25 mouse cellular contexts compared by ENCODE assay signal in genomic region chr1:133054326-133054725, GRCm38 (mm10). TPM values are rescaled to one million over a fixed set of nuclear protein-coding genes. Genes with fewer than 3 reads are reported as not detected.
DNase-seq lines count a peak whose midpoint lies in the region; ATAC-seq lines count a peak whose summit lies in the region.
"Had no signal": no experiment of that assay in that cellular context is flagged by ENCODE, and none has a peak within 500 bp of the region (broad histone marks: within the 10 kb centered on the region; RNA-seq: fewer than 3 reads in every experiment).

No protein-coding gene starts in this region.

- H3K4me2 ChIP-seq in kidney, embryonic 16.5 days (replicated peaks; ENCODE audit: low read depth, low read length): no peak overlapping the region
- H3K4me2 ChIP-seq in midbrain, embryonic 16.5 days (ENCODE audit: low read length): no peak overlapping the region
- H3K4me2 ChIP-seq: embryonic facial prominence, embryonic 12.5 days; hindbrain, embryonic 13.5 days; limb, embryonic 13.5 days; liver, embryonic 11.5 days; lung, embryonic 15.5 days; neural tube, embryonic 13.5 days; stomach, embryonic 15.5 days had no signal

- H3K4me3 ChIP-seq in kidney, embryonic 16.5 days (ENCODE audit: low read length): no peak overlapping the region
- no peak overlapping the region for H3K4me3 ChIP-seq in midbrain, embryonic 10.5 days
- H3K4me3 ChIP-seq in midbrain, embryonic 16.5 days (ENCODE audit: low read depth, low read length): no peak overlapping the region
- H3K4me3 ChIP-seq in brown adipose tissue, adult 24 weeks (ENCODE audit: insufficient read depth, low read depth, low read length): no peak overlapping the region
- H3K4me3 ChIP-seq: embryonic facial prominence, embryonic 12.5 days; hindbrain, embryonic 13.5 days; limb, embryonic 13.5 days; lung, embryonic 15.5 days; neural tube, embryonic 13.5 days; stomach, embryonic 15.5 days had no signal

- no peak overlapping the region for H3K9ac ChIP-seq in kidney, embryonic 16.5 days (replicated peaks; ENCODE audit: low read length)
- H3K9ac ChIP-seq in midbrain, embryonic 16.5 days (ENCODE audit: low read depth, low read length): no peak overlapping the region
- H3K9ac ChIP-seq: embryonic facial prominence, embryonic 12.5 days; hindbrain, embryonic 13.5 days; limb, embryonic 13.5 days; lung, embryonic 15.5 days; neural tube, embryonic 13.5 days; stomach, embryonic 15.5 days had no signal

- H3K4me1 ChIP-seq in kidney, embryonic 16.5 days (ENCODE audit: insufficient read depth, low read length): peaks cover 37% of the 10 kb centered on the region
- H3K4me1 ChIP-seq in midbrain, embryonic 10.5 days: peaks cover 75% of the 10 kb centered on the region
- peaks cover 20% of the 10 kb centered on the region; the same call in 1 of the 2 replicates for H3K4me1 ChIP-seq in midbrain, embryonic 16.5 days (ENCODE audit: control insufficient read depth, insufficient read depth, low read length)
- H3K4me1 ChIP-seq in brown adipose tissue, adult 24 weeks (ENCODE audit: control insufficient read depth, insufficient read depth, insufficient read length, low read length): peaks cover 26% of the 10 kb centered on the region

- H3K36me3 ChIP-seq in kidney, embryonic 16.5 days (ENCODE audit: insufficient read depth, low read length): no peaks in the 10 kb centered on the region
- 0 out of 2 replicates have a peak, but pooled peaks cover 3% of the 10 kb centered on the region for H3K36me3 ChIP-seq in midbrain, embryonic 10.5 days
- no peaks in the 10 kb centered on the region for H3K36me3 ChIP-seq in midbrain, embryonic 16.5 days (ENCODE audit: control insufficient read depth, insufficient read depth, low read length)
- H3K36me3 ChIP-seq: embryonic facial prominence, embryonic 12.5 days; hindbrain, embryonic 13.5 days; limb, embryonic 13.5 days; lung, embryonic 15.5 days; neural tube, embryonic 13.5 days; stomach, embryonic 15.5 days had no signal

- 0 out of 2 replicates have a peak overlapping the region, but pooled peaks have one; percentile 27 for H3K27ac ChIP-seq in kidney, embryonic 16.5 days (ENCODE audit: low read length)
- H3K27ac ChIP-seq in midbrain, embryonic 10.5 days (replicated peaks): 0 out of 2 replicates have a peak overlapping the region, but pooled peaks have one; percentile 25
- H3K27ac ChIP-seq in midbrain, embryonic 16.5 days (ENCODE audit: low read length): no peak overlapping the region
- peak overlapping the region; percentile 36; the same call in 1 of the 2 replicates for H3K27ac ChIP-seq in brown adipose tissue, adult 24 weeks (replicated peaks; ENCODE audit: low read depth, low read length)
- H3K27ac ChIP-seq: embryonic facial prominence, embryonic 12.5 days; hindbrain, embryonic 13.5 days; limb, embryonic 13.5 days; neural tube, embryonic 13.5 days; stomach, embryonic 15.5 days had no signal

- H3K27me3 ChIP-seq in kidney, embryonic 16.5 days (ENCODE audit: insufficient read depth, low read length): no peaks in the 10 kb centered on the region
- no peaks in the 10 kb centered on the region for H3K27me3 ChIP-seq in midbrain, embryonic 10.5 days (ENCODE audit: low read depth, poor library complexity, severe bottlenecking)
- no peaks in the 10 kb centered on the region for H3K27me3 ChIP-seq in midbrain, embryonic 16.5 days (ENCODE audit: control insufficient read depth, insufficient read depth, low read depth, low read length)
- H3K27me3 ChIP-seq: embryonic facial prominence, embryonic 12.5 days; hindbrain, embryonic 13.5 days; limb, embryonic 13.5 days; lung, embryonic 15.5 days; neural tube, embryonic 13.5 days; stomach, embryonic 15.5 days had no signal

- no peaks in the 10 kb centered on the region for H3K9me3 ChIP-seq in kidney, embryonic 16.5 days (ENCODE audit: low read length)
- no peaks in the 10 kb centered on the region for H3K9me3 ChIP-seq in midbrain, embryonic 10.5 days (replicated peaks)
- no peaks in the 10 kb centered on the region for H3K9me3 ChIP-seq in midbrain, embryonic 16.5 days (replicated peaks; ENCODE audit: control insufficient read depth, low read length, poor library complexity, severe bottlenecking)
- H3K9me3 ChIP-seq: embryonic facial prominence, embryonic 12.5 days; hindbrain, embryonic 13.5 days; limb, embryonic 13.5 days; lung, embryonic 15.5 days; neural tube, embryonic 13.5 days; stomach, embryonic 15.5 days had no signal

- ATAC-seq in kidney, embryonic 16.5 days (ENCODE audit: low FRiP score, low TSS enrichment): no peak
- ATAC-seq in midbrain, embryonic 16.5 days: no peak
- ATAC-seq: CD4-positive, CD25-positive, alpha-beta regulatory T cell, adult 4 months; forebrain, embryonic 14.5 days; intestine, embryonic 16.5 days had no signal

- 66% methylated on average over 8 of the region's 8 CpGs for WGBS in kidney, embryonic 16.5 days
- WGBS in midbrain, embryonic 10.5 days: 79% methylated on average over 8 of the region's 8 CpGs
- 84% methylated on average over 8 of the region's 8 CpGs for WGBS in midbrain, embryonic 16.5 days

- peak; percentile 93 for DNase-seq in heart, adult 11 months
- no peak for DNase-seq in heart, postnatal 36 days
- DNase-seq in kidney, adult 9 months: no peak
- DNase-seq in midbrain, embryonic 10.5 days (ENCODE audit: low spot score): no peak
- DNase-seq in right cerebral cortex, postnatal 4 days: no peak
- DNase-seq: adrenal gland, adult 2 months; cerebellum, adult 9-11 months; embryo, embryonic 11 days; gastrocnemius, postnatal 36 days; heart, postnatal 14 days; kidney, postnatal 10 days; thymus, postnatal 25 days had no signal

- intact Hi-C loops in heart, postnatal 36 days (cut with DNase I): no loop called here

RNA-seq across cellular contexts. Expression of gene Pik3c2b, which starts 8.9 kb away (rescaled TPM):
- 10 to 100 TPM; 17.9 to 20.4 TPM for total RNA-seq in heart, postnatal 36 days (2021)
- polyA plus RNA-seq in kidney, embryonic 16.5 days (2015; fragmentation: Nextera tagmentation; extraction: Ambion mirVana): 5.1 and 5.8 TPM in 2 replicates
- polyA plus RNA-seq in midbrain, embryonic 10.5 days (2016; fragmentation: Nextera tagmentation; extraction: Ambion mirVana): 14.1 and 18.2 TPM in 2 replicates
- 12.3 and 14.0 TPM in 2 replicates for polyA plus RNA-seq in midbrain, embryonic 16.5 days (2015; fragmentation: Nextera tagmentation; extraction: Ambion mirVana)
- 1.1 and 1.5 TPM in 2 replicates for polyA plus RNA-seq in brown adipose tissue, adult 24 weeks (2012; ENCODE audit: insufficient read depth, insufficient read length, missing spikeins)

RNA-seq across cellular contexts. Expression of gene Mdm4, which starts 24.0 kb away (rescaled TPM):
- 10 to 100 TPM; 25.3 to 29.9 TPM for total RNA-seq in heart, postnatal 36 days (2021)
- polyA plus RNA-seq in kidney, embryonic 16.5 days (2015; fragmentation: Nextera tagmentation; extraction: Ambion mirVana): 27.2 and 29.0 TPM in 2 replicates
- 34.6 and 37.7 TPM in 2 replicates for polyA plus RNA-seq in midbrain, embryonic 10.5 days (2016; fragmentation: Nextera tagmentation; extraction: Ambion mirVana)
- polyA plus RNA-seq in midbrain, embryonic 16.5 days (2015; fragmentation: Nextera tagmentation; extraction: Ambion mirVana): 35.4 and 40.8 TPM in 2 replicates
- 12.0 and 13.5 TPM in 2 replicates for polyA plus RNA-seq in brown adipose tissue, adult 24 weeks (2012; ENCODE audit: insufficient read depth, insufficient read length, missing spikeins)
